Mouse (Mus musculus) limb, embryonic 10.5 days (tissue): Measurements from ENCODE around the gene Hsd17b3. TPM values are rescaled to one million over a fixed set of nuclear protein-coding genes. Genes with fewer than 3 reads are reported as not detected.

Experiments
- DNase-seq: peaks from one replicate; pipeline ENCODE4 v3.0.0-alpha.2; 2017; ENCODE audit warnings: low spot score
- H3K27ac ChIP-seq: fragments of 300-500 bp; sonication (generic); 2 replicates; pipeline ENCODE4 v1.5.1; 2016; ENCODE audit warnings: mild to moderate bottlenecking
- H3K27me3 ChIP-seq: fragments of 300-500 bp; sonication (generic); 2 replicates; pipeline ENCODE4 v1.6.1; 2016; ENCODE audit warnings: low read depth, mild to moderate bottlenecking; ENCODE audit not compliant: poor library complexity, severe bottlenecking
- H3K36me3 ChIP-seq: fragments of 300-500 bp; sonication (generic); 2 replicates; pipeline ENCODE4 v1.6.1; 2016; ENCODE audit warnings: mild to moderate bottlenecking, moderate library complexity
- H3K4me1 ChIP-seq: fragments of 300-500 bp; sonication (generic); 2 replicates; pipeline ENCODE4 v1.6.1; 2016
- H3K4me3 ChIP-seq: fragments of 300-500 bp; sonication (generic); 2 replicates; pipeline ENCODE4 v1.5.1; 2016; ENCODE audit warnings: mild to moderate bottlenecking, moderate library complexity
- H3K9me3 ChIP-seq: fragments of 300-500 bp; sonication (generic); replicated peaks from 2 replicates; pipeline ENCODE4 v1.6.1; 2016; ENCODE audit warnings: mild to moderate bottlenecking
- WGBS: fragments of 180-500 bp; shearing (Covaris S2); methylation state at CpG from one replicate; pipeline ENCODE4 v1.1.7; 2016; 5-methylcytosine and 5-hydroxymethylcytosine counted together
- polyA plus RNA-seq: library from polyadenylated mRNA; unstranded; fragments of >200 nt; fragmentation: Nextera tagmentation; extraction: Ambion mirVana; gene quantifications from 2 replicates; pipeline ENCODE4 v1.2.1, GENCODE M21; 2016

Gene Hsd17b3
- polyA plus RNA-seq, 1 experiment from 2014 or later: not detected

- 96% methylated on average over 3 of the region's 3 CpGs for WGBS
- no peak for DNase-seq
- Histone ChIP-seq H3K27me3 (no peaks in the 10 kb centered on the region), H3K4me3 (no peak overlapping the region), H3K9me3 (no peaks in the 10 kb centered on the region), H3K36me3 (no peaks in the 10 kb centered on the region), H3K27ac (no peak overlapping the region), H3K4me1 (peaks cover 24% of the 10 kb centered on the region)
These were observed 16.7 kb upstream of the Hsd17b3 start for GRCm38 (mm10) chr13:64105690-64106089.

- no peaks in the 10 kb centered on the region for H3K9me3 ChIP-seq
- no peak for DNase-seq
- no peak overlapping the region for H3K27ac ChIP-seq
- H3K4me3 ChIP-seq: no peak overlapping the region
- no peaks in the 10 kb centered on the region for H3K36me3 ChIP-seq
- H3K4me1 ChIP-seq: no peaks in the 10 kb centered on the region
- WGBS: 69% methylated on average over 3 of the region's 3 CpGs
- H3K27me3 ChIP-seq: no peaks in the 10 kb centered on the region
These were observed 11.2 kb upstream of the Hsd17b3 start for GRCm38 (mm10) chr13:64100186-64100585.

- 75% methylated on average over 9 of the region's 9 CpGs for WGBS
- H3K36me3 ChIP-seq: no peaks in the 10 kb centered on the region
- no peak overlapping the region for H3K27ac ChIP-seq
- H3K27me3 ChIP-seq: no peaks in the 10 kb centered on the region
- no peak for DNase-seq
- H3K4me3 ChIP-seq: no peak overlapping the region
- no peaks in the 10 kb centered on the region for H3K4me1 ChIP-seq
- H3K9me3 ChIP-seq: no peaks in the 10 kb centered on the region
These were observed 10.0 kb upstream of the Hsd17b3 start for GRCm38 (mm10) chr13:64098992-64099391.

GRCm38 (mm10) chr13:64093341-64093740, 4.3 kb upstream of the Hsd17b3 start:
- H3K9me3 ChIP-seq: no peaks in the 10 kb centered on the region
- H3K4me3 ChIP-seq: no peak overlapping the region
- H3K4me1 ChIP-seq: peaks cover 8% of the 10 kb centered on the region; the same call in 1 of the 2 replicates
- 10% methylated on average over 1 of the region's 1 CpGs for WGBS
- DNase-seq: peak; percentile 85
- no peaks in the 10 kb centered on the region for H3K27me3 ChIP-seq
- no peak overlapping the region for H3K27ac ChIP-seq
- H3K36me3 ChIP-seq: no peaks in the 10 kb centered on the region

- no peaks in the 10 kb centered on the region for H3K36me3 ChIP-seq
- 73% methylated on average over 6 of the region's 6 CpGs for WGBS
- H3K27ac ChIP-seq: no peak overlapping the region
- DNase-seq: no peak
- no peaks in the 10 kb centered on the region for H3K27me3 ChIP-seq
- H3K4me3 ChIP-seq: no peak overlapping the region
- no peaks in the 10 kb centered on the region for H3K9me3 ChIP-seq
- H3K4me1 ChIP-seq: peaks cover 8% of the 10 kb centered on the region; the same call in 1 of the 2 replicates
These were observed 3.7 kb upstream of the Hsd17b3 start for GRCm38 (mm10) chr13:64092752-64093151.

GRCm38 (mm10) chr13:64092141-64092540, 3.1 kb upstream of the Hsd17b3 start:
- no peaks in the 10 kb centered on the region for H3K36me3 ChIP-seq
- WGBS: 47% methylated on average over 3 of the region's 3 CpGs

GRCm38 (mm10) chr13:64091006-64091405, 2.0 kb upstream of the Hsd17b3 start:
- no peak overlapping the region for H3K27ac ChIP-seq
- no peaks in the 10 kb centered on the region for H3K9me3 ChIP-seq
- H3K4me3 ChIP-seq: no peak overlapping the region
- H3K36me3 ChIP-seq: no peaks in the 10 kb centered on the region
- 78% methylated on average over 7 of the region's 7 CpGs for WGBS
- no peaks in the 10 kb centered on the region for H3K27me3 ChIP-seq
- peaks cover 8% of the 10 kb centered on the region; the same call in 1 of the 2 replicates for H3K4me1 ChIP-seq
- DNase-seq: no peak

More at GRCm38 (mm10) chr13:64092141-64092540, 3.1 kb upstream of the Hsd17b3 start:
- Histone ChIP-seq H3K4me3 (no peak overlapping the region), H3K9me3 (no peaks in the 10 kb centered on the region), H3K4me1 (peaks cover 8% of the 10 kb centered on the region; the same call in 1 of the 2 replicates), H3K27me3 (no peaks in the 10 kb centered on the region), H3K27ac (no peak overlapping the region)
- no peak for DNase-seq

GRCm38 (mm10) chr13:64090278-64090677, 1.2 kb upstream of the Hsd17b3 start:
- no peak for DNase-seq
- WGBS: 88% methylated on average over 5 of the region's 5 CpGs
- H3K4me3 ChIP-seq: no peak overlapping the region

GRCm38 (mm10) chr13:64088057-64088456, 973 bp downstream of the Hsd17b3 start:
- WGBS: 88% methylated on average over 7 of the region's 7 CpGs
- no peak for DNase-seq
- no peak overlapping the region for H3K4me3 ChIP-seq
- H3K9me3 ChIP-seq: no peaks in the 10 kb centered on the region
- no peak overlapping the region for H3K27ac ChIP-seq
- peaks cover 8% of the 10 kb centered on the region; the same call in 1 of the 2 replicates for H3K4me1 ChIP-seq
- H3K27me3 ChIP-seq: no peaks in the 10 kb centered on the region
- H3K36me3 ChIP-seq: no peaks in the 10 kb centered on the region

More at GRCm38 (mm10) chr13:64090278-64090677, 1.2 kb upstream of the Hsd17b3 start:
- Histone ChIP-seq H3K9me3 (no peaks in the 10 kb centered on the region), H3K27ac (no peak overlapping the region), H3K4me1 (peaks cover 8% of the 10 kb centered on the region; the same call in 1 of the 2 replicates), H3K27me3 (no peaks in the 10 kb centered on the region), H3K36me3 (no peaks in the 10 kb centered on the region)

- Histone ChIP-seq H3K27me3 (peaks cover 3% of the 10 kb centered on the region; the same call in 1 of the 2 replicates), H3K36me3 (no peaks in the 10 kb centered on the region), H3K27ac (no peak overlapping the region), H3K9me3 (no peaks in the 10 kb centered on the region), H3K4me3 (no peak overlapping the region), H3K4me1 (peaks cover 11% of the 10 kb centered on the region)
- WGBS: 89% methylated on average over 5 of the region's 5 CpGs
- no peak for DNase-seq
These were observed 3.0 kb downstream of the Hsd17b3 start for GRCm38 (mm10) chr13:64086036-64086435.

- Histone ChIP-seq H3K27ac (no peak overlapping the region), H3K4me1 (peaks cover 11% of the 10 kb centered on the region), H3K27me3 (peaks cover 3% of the 10 kb centered on the region; the same call in 1 of the 2 replicates), H3K9me3 (no peaks in the 10 kb centered on the region), H3K4me3 (no peak overlapping the region), H3K36me3 (no peaks in the 10 kb centered on the region)
- no peak for DNase-seq
- WGBS: 82% methylated on average over 3 of the region's 3 CpGs
These were observed 5.7 kb downstream of the Hsd17b3 start for GRCm38 (mm10) chr13:64083331-64083730.

GRCm38 (mm10) chr13:64081012-64081919, 7.8 kb downstream of the Hsd17b3 start:
- H3K27me3 ChIP-seq: peaks cover 3% of the 10 kb centered on the region; the same call in 1 of the 2 replicates
- 46% methylated on average over 16 of the region's 16 CpGs for WGBS
- no peaks in the 10 kb centered on the region for H3K9me3 ChIP-seq
- H3K4me3 ChIP-seq: no peak overlapping the region
- no peaks in the 10 kb centered on the region for H3K36me3 ChIP-seq
- DNase-seq: peak; percentile 35
- H3K27ac ChIP-seq: peak overlapping the region; percentile 63
- H3K4me1 ChIP-seq: peaks cover 11% of the 10 kb centered on the region

- no peaks in the 10 kb centered on the region for H3K36me3 ChIP-seq
- H3K4me1 ChIP-seq: peaks cover 11% of the 10 kb centered on the region
- peaks cover 3% of the 10 kb centered on the region; the same call in 1 of the 2 replicates for H3K27me3 ChIP-seq
- no peaks in the 10 kb centered on the region for H3K9me3 ChIP-seq
- WGBS: 92% methylated on average over 5 of the region's 5 CpGs
- no peak for DNase-seq
- no peak overlapping the region for H3K4me3 ChIP-seq
- no peak overlapping the region for H3K27ac ChIP-seq
These were observed 11.4 kb downstream of the Hsd17b3 start for GRCm38 (mm10) chr13:64077591-64077990.
